16 mouse cellular contexts compared by ENCODE assay signal in genomic region chr6:146302574-146303130, GRCm38 (mm10).
DNase-seq lines count a peak whose midpoint lies in the region; ATAC-seq and TF ChIP-seq lines count a peak whose summit lies in the region.
"Had no signal": no experiment of that assay in that cellular context is flagged by ENCODE, and none has a peak within 500 bp of the region (broad histone marks: within the 10 kb centered on the region; RNA-seq: fewer than 3 reads in every experiment).

No protein-coding gene starts in this region.

- H3K4me3 ChIP-seq in layer of hippocampus, adult 2 months, result no peak overlapping the region
- H3K4me3 ChIP-seq in neural tube, embryonic 15.5 days (replicated peaks), result no peak overlapping the region
- H3K4me3 ChIP-seq in myocyte, result no peak overlapping the region
- H3K4me3 ChIP-seq in liver, embryonic 12.5 days, result no peak overlapping the region
- H3K4me3 ChIP-seq: heart, embryonic 10.5 days; lung, embryonic 15.5 days; neural tube, embryonic 12.5 days had no signal

- TF ChIP-seq CTCF in layer of hippocampus, adult 2 months (conservative IDR thresholded peaks at IDR 0.05), result no peak

- no peaks in the 10 kb centered on the region for H3K79me2 ChIP-seq in myocyte (ENCODE audit: control insufficient read depth, insufficient read depth)

- H3K9me3 ChIP-seq in neural tube, embryonic 15.5 days (replicated peaks), result no peaks in the 10 kb centered on the region
- no peaks in the 10 kb centered on the region for H3K9me3 ChIP-seq in liver, embryonic 12.5 days (replicated peaks)
- H3K9me3 ChIP-seq: heart, embryonic 10.5 days; lung, embryonic 15.5 days; neural tube, embryonic 12.5 days had no signal

- H3K27me3 ChIP-seq in neural tube, embryonic 15.5 days (replicated peaks), result no peaks in the 10 kb centered on the region
- H3K27me3 ChIP-seq in myocyte (ENCODE audit: control insufficient read depth, insufficient read depth, insufficient read length), result no peaks in the 10 kb centered on the region
- no peaks in the 10 kb centered on the region for H3K27me3 ChIP-seq in liver, embryonic 12.5 days (replicated peaks)
- H3K27me3 ChIP-seq: CH12.LX; lung, embryonic 15.5 days; neural tube, embryonic 12.5 days had no signal

- WGBS in neural tube, embryonic 15.5 days, result 63% methylated on average over 8 of the region's 8 CpGs
- WGBS in liver, embryonic 12.5 days (ENCODE audit: insufficient replicate concordance), result 74% methylated on average over 8 of the region's 8 CpGs

- no peak overlapping the region for H3K9ac ChIP-seq in neural tube, embryonic 15.5 days (replicated peaks)
- H3K9ac ChIP-seq in liver, embryonic 12.5 days, result no peak overlapping the region
- H3K9ac ChIP-seq: lung, embryonic 15.5 days; neural tube, embryonic 12.5 days had no signal

- TF ChIP-seq POLR2A in myocyte (IDR thresholded peaks at IDR 0.05; ENCODE audit: insufficient read length, low read depth), result no peak

- no peak overlapping the region for H3ac ChIP-seq in myocyte (ENCODE audit: control insufficient read depth, insufficient read length)

- H3K36me3 ChIP-seq in neural tube, embryonic 15.5 days, result no peaks in the 10 kb centered on the region
- H3K36me3 ChIP-seq in myocyte (ENCODE audit: control insufficient read depth, insufficient read depth), result no peaks in the 10 kb centered on the region
- H3K36me3 ChIP-seq in liver, embryonic 12.5 days, result no peaks in the 10 kb centered on the region
- H3K36me3 ChIP-seq: heart, embryonic 10.5 days; lung, embryonic 15.5 days; neural tube, embryonic 12.5 days had no signal

- ATAC-seq in neural tube, embryonic 15.5 days (ENCODE audit: low FRiP score), result peak; percentile 21; the same call in 1 of the 2 replicates
- no peak for ATAC-seq in liver, embryonic 12.5 days
- ATAC-seq: forebrain, embryonic 14.5 days had no signal

- DNase-seq in layer of hippocampus, adult 2 months (ENCODE audit: low spot score in 2 of 2), result no peak
- DNase-seq in layer of hippocampus, postnatal 10 days (ENCODE audit: low spot score in 2 of 2), result no peak
- DNase-seq in neural tube, embryonic 10.5 days (ENCODE audit: extremely low spot score, low spot score), result no peak
- no peak for DNase-seq in adrenal gland, adult 18-20 months (ENCODE audit: low spot score in 2 of 2)
- DNase-seq: cerebellum, adult 2 months; kidney, adult 11 months; liver; thymus, adult 18-20 months had no signal

- peak overlapping the region; percentile 5; the same call in 1 of the 2 replicates for H3K27ac ChIP-seq in layer of hippocampus, adult 2 months
- no peak overlapping the region for H3K27ac ChIP-seq in neural tube, embryonic 15.5 days (replicated peaks)
- H3K27ac ChIP-seq in liver, embryonic 12.5 days, result no peak overlapping the region
- H3K27ac ChIP-seq: heart, embryonic 10.5 days; lung, embryonic 15.5 days; neural tube, embryonic 12.5 days had no signal

- peaks cover 10% of the 10 kb centered on the region; the same call in 1 of the 2 replicates for H3K4me1 ChIP-seq in neural tube, embryonic 15.5 days
- H3K4me1 ChIP-seq in liver, embryonic 12.5 days, result no peaks in the 10 kb centered on the region
- H3K4me1 ChIP-seq: lung, embryonic 15.5 days; neural tube, embryonic 12.5 days had no signal

- H3K4me2 ChIP-seq in neural tube, embryonic 15.5 days, result no peak overlapping the region
- peak overlapping the region; percentile 15 for H3K4me2 ChIP-seq in myocyte (ENCODE audit: low read depth)
- no peak overlapping the region for H3K4me2 ChIP-seq in liver, embryonic 12.5 days
- H3K4me2 ChIP-seq: lung, embryonic 15.5 days; neural tube, embryonic 12.5 days had no signal

TF ChIP-seq in myocyte, 11 proteins besides CTCF, POLR2A, EP300 and RAD21:
- TF ChIP-seq MAX (IDR thresholded peaks at IDR 0.05; ENCODE audit: low read depth) (no peak), MYOD1 (IDR thresholded peaks at IDR 0.05; ENCODE audit: control insufficient read depth in 1 of 3, insufficient read length in 2 of 3, low read depth in 2 of 3) (peak; percentile 68 to 96 (median 90)), TCF12 (IDR thresholded peaks at IDR 0.05; ENCODE audit: insufficient read depth, poor library complexity, severe bottlenecking) (peak; percentile 50), E2F4 (IDR thresholded peaks at IDR 0.05; ENCODE audit: insufficient read depth) (no peak), POLR2AphosphoS2 (IDR thresholded peaks at IDR 0.05; ENCODE audit: insufficient read length, low read depth) (no peak), SRF (IDR thresholded peaks at IDR 0.05; ENCODE audit: control insufficient read depth, insufficient read length, low read depth) (no peak), MYOG (IDR thresholded peaks at IDR 0.05; ENCODE audit: control insufficient read depth in 1 of 3, insufficient read depth in 1 of 3, insufficient read length in 2 of 3, low read depth in 2 of 3) (peak; percentile 66 to 94 (median 79)), USF1 (IDR thresholded peaks at IDR 0.05; ENCODE audit: low read depth) (no peak), REST (IDR thresholded peaks at IDR 0.05; ENCODE audit: insufficient read depth, insufficient read length) (no peak), CEBPB (IDR thresholded peaks at IDR 0.05; ENCODE audit: insufficient read depth, poor library complexity, severe bottlenecking) (no peak), TCF3 (IDR thresholded peaks at IDR 0.05; ENCODE audit: insufficient read length, low read depth) (peak; percentile 36)
